Mouse (Mus musculus): Measurements from ENCODE around the gene Gck. TPM values are rescaled to one million over a fixed set of nuclear protein-coding genes. Genes with fewer than 3 reads are reported as not detected.

Gck gene
- polyA plus RNA-seq, 1 experiment from 2014 or later: 0.44 TPM

- no peak for TF ChIP-seq CTCF (IDR thresholded peaks at IDR 0.05; ENCODE audit: low read depth)
- no peaks in the 10 kb centered on the region for H3K36me3 ChIP-seq (ENCODE audit: control insufficient read depth, insufficient read depth)
- H3K27me3 ChIP-seq (replicated peaks; ENCODE audit: control insufficient read depth, insufficient read depth, low read length): no peaks in the 10 kb centered on the region
- no peaks in the 10 kb centered on the region for H3K4me1 ChIP-seq (replicated peaks; ENCODE audit: control insufficient read depth, insufficient read depth, low read length)
- WGBS: 34% methylated on average over 4 of the region's 4 CpGs
- no peaks in the 10 kb centered on the region for H3K9me3 ChIP-seq (ENCODE audit: control insufficient read depth)
- no peak overlapping the region for H3K27ac ChIP-seq (ENCODE audit: low read depth, low read length)
- H3K4me3 ChIP-seq (ENCODE audit: low read depth, low read length): no peak overlapping the region
- no peak overlapping the region for H3K9ac ChIP-seq (ENCODE audit: low read depth, low read length)
- ATAC-seq: peak; percentile 80
- H3K4me2 ChIP-seq (replicated peaks; ENCODE audit: low read depth): no peak overlapping the region
These were observed 41.2 kb downstream of the Gck start for GRCm38 (mm10) chr11:5908642-5909041.

- 62% methylated on average over 5 of the region's 5 CpGs for WGBS
These were observed 42.8 kb downstream of the Gck start for GRCm38 (mm10) chr11:5907096-5907495.

GRCm38 (mm10) chr11:5905778-5906518, 43.9 kb downstream of the Gck start:
- Histone ChIP-seq H3K4me3 (ENCODE audit: low read depth, low read length) (no peak overlapping the region), H3K9me3 (ENCODE audit: control insufficient read depth) (no peaks in the 10 kb centered on the region), H3K27ac (ENCODE audit: low read depth, low read length) (no peak overlapping the region), H3K9ac (ENCODE audit: low read depth, low read length) (no peak overlapping the region), H3K4me1 (replicated peaks; ENCODE audit: control insufficient read depth, insufficient read depth, low read length) (peaks cover 6% of the 10 kb centered on the region; the same call in 1 of the 2 replicates), H3K4me2 (replicated peaks; ENCODE audit: low read depth) (no peak overlapping the region), H3K27me3 (replicated peaks; ENCODE audit: control insufficient read depth, insufficient read depth, low read length) (no peaks in the 10 kb centered on the region), H3K36me3 (ENCODE audit: control insufficient read depth, insufficient read depth) (no peaks in the 10 kb centered on the region)
- no peak for ATAC-seq
- no peak for TF ChIP-seq CTCF (IDR thresholded peaks at IDR 0.05; ENCODE audit: low read depth)
- WGBS: 87% methylated on average over 10 of the region's 10 CpGs

More at GRCm38 (mm10) chr11:5907096-5907495, 42.8 kb downstream of the Gck start:
- H3K36me3 ChIP-seq (ENCODE audit: control insufficient read depth, insufficient read depth): no peaks in the 10 kb centered on the region
- no peak overlapping the region for H3K4me3 ChIP-seq (ENCODE audit: low read depth, low read length)
- no peak for ATAC-seq
- H3K9ac ChIP-seq (ENCODE audit: low read depth, low read length): no peak overlapping the region
- H3K27ac ChIP-seq (ENCODE audit: low read depth, low read length): no peak overlapping the region
- no peak for TF ChIP-seq CTCF (IDR thresholded peaks at IDR 0.05; ENCODE audit: low read depth)
- no peaks in the 10 kb centered on the region for H3K27me3 ChIP-seq (replicated peaks; ENCODE audit: control insufficient read depth, insufficient read depth, low read length)
- H3K4me2 ChIP-seq (replicated peaks; ENCODE audit: low read depth): no peak overlapping the region
- H3K9me3 ChIP-seq (ENCODE audit: control insufficient read depth): no peaks in the 10 kb centered on the region
- H3K4me1 ChIP-seq (replicated peaks; ENCODE audit: control insufficient read depth, insufficient read depth, low read length): 0 out of 2 replicates have a peak, but pooled peaks cover under 1% of the 10 kb centered on the region

DNA sequence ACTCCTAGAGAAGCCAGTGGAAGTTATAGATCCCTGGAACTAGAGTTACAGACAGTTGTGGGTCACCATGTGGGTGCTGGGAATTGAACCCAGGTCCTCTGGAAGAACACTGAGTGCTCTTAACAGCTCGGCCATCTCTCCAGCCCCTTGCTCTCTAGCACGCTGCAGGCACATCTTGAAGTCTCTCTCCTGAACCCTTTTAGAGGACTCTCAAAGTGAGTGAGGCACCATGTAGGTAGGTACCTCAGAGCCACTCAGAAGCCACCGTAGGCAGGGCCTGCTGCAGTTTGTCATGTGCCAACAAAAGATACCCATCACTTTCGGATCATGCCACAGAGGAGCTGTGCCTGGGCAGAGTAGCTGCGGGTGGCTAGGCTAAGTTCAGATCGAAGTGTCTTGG, 45.0 kb downstream of the Gck start:
- no peak overlapping the region for H3K27ac ChIP-seq (ENCODE audit: low read depth, low read length)
- no peaks in the 10 kb centered on the region for H3K9me3 ChIP-seq (ENCODE audit: control insufficient read depth)
- TF ChIP-seq CTCF (IDR thresholded peaks at IDR 0.05; ENCODE audit: low read depth): no peak
- no peak overlapping the region for H3K4me3 ChIP-seq (ENCODE audit: low read depth, low read length)
- peaks cover 6% of the 10 kb centered on the region; the same call in 1 of the 2 replicates for H3K4me1 ChIP-seq (replicated peaks; ENCODE audit: control insufficient read depth, insufficient read depth, low read length)
- H3K9ac ChIP-seq (ENCODE audit: low read depth, low read length): no peak overlapping the region
- 95% methylated on average over 6 of the region's 6 CpGs for WGBS
- no peak overlapping the region for H3K4me2 ChIP-seq (replicated peaks; ENCODE audit: low read depth)
- no peaks in the 10 kb centered on the region for H3K36me3 ChIP-seq (ENCODE audit: control insufficient read depth, insufficient read depth)
- H3K27me3 ChIP-seq (replicated peaks; ENCODE audit: control insufficient read depth, insufficient read depth, low read length): no peaks in the 10 kb centered on the region
- no peak for ATAC-seq

- ATAC-seq: no peak
These were observed 45.5 kb downstream of the Gck start for GRCm38 (mm10) chr11:5904357-5904756.

GRCm38 (mm10) chr11:5903844-5904243, 46.0 kb downstream of the Gck start:
- Histone ChIP-seq H3K9ac (ENCODE audit: low read depth, low read length) (no peak overlapping the region), H3K4me3 (ENCODE audit: low read depth, low read length) (no peak overlapping the region), H3K9me3 (ENCODE audit: control insufficient read depth) (no peaks in the 10 kb centered on the region), H3K27ac (ENCODE audit: low read depth, low read length) (no peak overlapping the region), H3K4me2 (replicated peaks; ENCODE audit: low read depth) (no peak overlapping the region), H3K36me3 (ENCODE audit: control insufficient read depth, insufficient read depth) (no peaks in the 10 kb centered on the region), H3K4me1 (replicated peaks; ENCODE audit: control insufficient read depth, insufficient read depth, low read length) (peaks cover 6% of the 10 kb centered on the region; the same call in 1 of the 2 replicates), H3K27me3 (replicated peaks; ENCODE audit: control insufficient read depth, insufficient read depth, low read length) (no peaks in the 10 kb centered on the region)
- WGBS: 82% methylated on average over 2 of the region's 2 CpGs
- no peak for TF ChIP-seq CTCF (IDR thresholded peaks at IDR 0.05; ENCODE audit: low read depth)
- no peak for ATAC-seq

More at GRCm38 (mm10) chr11:5904357-5904756, 45.5 kb downstream of the Gck start:
- 77% methylated on average over 19 of the region's 19 CpGs for WGBS
- no peak overlapping the region for H3K27ac ChIP-seq (ENCODE audit: low read depth, low read length)
- H3K9me3 ChIP-seq (ENCODE audit: control insufficient read depth): no peaks in the 10 kb centered on the region
- no peaks in the 10 kb centered on the region for H3K36me3 ChIP-seq (ENCODE audit: control insufficient read depth, insufficient read depth)
- H3K4me3 ChIP-seq (ENCODE audit: low read depth, low read length): no peak overlapping the region
- peaks cover 6% of the 10 kb centered on the region; the same call in 1 of the 2 replicates for H3K4me1 ChIP-seq (replicated peaks; ENCODE audit: control insufficient read depth, insufficient read depth, low read length)
- no peak overlapping the region for H3K9ac ChIP-seq (ENCODE audit: low read depth, low read length)
- no peaks in the 10 kb centered on the region for H3K27me3 ChIP-seq (replicated peaks; ENCODE audit: control insufficient read depth, insufficient read depth, low read length)
- TF ChIP-seq CTCF (IDR thresholded peaks at IDR 0.05; ENCODE audit: low read depth): no peak
- no peak overlapping the region for H3K4me2 ChIP-seq (replicated peaks; ENCODE audit: low read depth)

Data from intestine, postnatal 0 days (tissue).